Mouse (Mus musculus): Measurements from ENCODE around the gene Gm4302.
"Not testable (repeated sequence)": the region's sequence is repeated elsewhere in the genome, so short reads cannot be mapped to it uniquely, and the experiment has no call there.

Gene Gm4302

GRCm38 (mm10) chr10:100340536-100340935, at the start of gene Gm4302:
Gm4302 (plus strand) TSS chr10:100340836.
- not testable (repeated sequence) for DNase-seq (ENCODE audit: low spot score)

- no peak for DNase-seq (ENCODE audit: low spot score)
Observed at GRCm38 (mm10) chr10:100296105-100296504, 44.5 kb upstream of the Gm4302 start.

- not testable (repeated sequence) for DNase-seq (ENCODE audit: low spot score)
Observed at GRCm38 (mm10) chr10:100300106-100300505, 40.5 kb upstream of the Gm4302 start.

GRCm38 (mm10) chr10:100335376-100335775, 5.3 kb upstream of the Gm4302 start, which contains the start of gene Gm4301:
Gm4301 (plus strand) TSS chr10:100335676.
- DNase-seq (ENCODE audit: low spot score) = not testable (repeated sequence)

GRCm38 (mm10) chr10:100345672-100346071, 5.0 kb downstream of the Gm4302 start, which contains the start of gene Gm4303:
Gm4303 (plus strand) TSS chr10:100345972.
- not testable (repeated sequence) for DNase-seq (ENCODE audit: low spot score)

GRCm38 (mm10) chr10:100350793-100351192, 10.2 kb downstream of the Gm4302 start, which contains the start of gene Gm4305:
Gm4305 (plus strand) TSS chr10:100351093.
- not testable (repeated sequence) for DNase-seq (ENCODE audit: low spot score)

GRCm38 (mm10) chr10:100356841-100357240, 16.2 kb downstream of the Gm4302 start:
- peak; percentile 10 for DNase-seq (ENCODE audit: low spot score)

GRCm38 (mm10) chr10:100361038-100361437, 20.4 kb downstream of the Gm4302 start, which contains the start of gene Gm4307:
Gm4307 (plus strand) TSS chr10:100361338.
- not testable (repeated sequence) for DNase-seq (ENCODE audit: low spot score)

- DNase-seq (ENCODE audit: low spot score) = not testable (repeated sequence)
Observed at GRCm38 (mm10) chr10:100382460-100382859, 41.8 kb downstream of the Gm4302 start, which contains the start of gene Gm4312. Gm4312 (minus strand) TSS chr10:100382560.
